Mouse (Mus musculus): Measurements from ENCODE around the gene Msrb3. TPM values are rescaled to one million over a fixed set of nuclear protein-coding genes. Genes with fewer than 3 reads are reported as not detected.

Msrb3 gene
- total RNA-seq, 2 experiments from 2014 or later: 4.6 to 5.9 TPM

- no peak for DNase-seq (ENCODE audit: low spot score in 2 of 2)
These were observed 29.6 kb downstream of the Msrb3 start for GRCm38 (mm10) chr10:120869241-120869775.

DNA sequence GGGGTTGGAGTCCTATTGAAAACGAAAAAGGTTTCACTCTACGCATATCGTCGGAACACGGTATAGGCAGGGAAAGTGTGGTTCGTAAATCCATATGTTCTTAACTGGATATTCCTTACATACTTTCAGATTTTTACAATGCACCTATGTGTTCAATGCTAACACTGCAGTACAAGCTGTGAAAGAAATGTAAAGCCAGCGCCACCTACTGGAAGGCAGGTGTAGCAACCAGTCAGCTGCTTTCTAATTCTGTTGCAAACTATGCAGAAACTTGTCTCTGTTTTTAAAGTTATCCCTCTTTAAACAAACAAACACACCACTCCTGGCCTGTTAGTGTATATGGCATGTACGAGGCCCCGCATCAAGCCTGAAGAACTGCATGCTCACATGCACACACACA is 34.5 kb downstream of the Msrb3 start:
- DNase-seq (ENCODE audit: low spot score in 2 of 2): peak; percentile 57 to 80

- no peak for DNase-seq (ENCODE audit: low spot score in 2 of 2)
These were observed 37.2 kb downstream of the Msrb3 start for GRCm38 (mm10) chr10:120861674-120862073.

- no peak for DNase-seq (ENCODE audit: low spot score in 2 of 2)
These were observed 37.7 kb downstream of the Msrb3 start for GRCm38 (mm10) chr10:120861194-120861593.

DNA sequence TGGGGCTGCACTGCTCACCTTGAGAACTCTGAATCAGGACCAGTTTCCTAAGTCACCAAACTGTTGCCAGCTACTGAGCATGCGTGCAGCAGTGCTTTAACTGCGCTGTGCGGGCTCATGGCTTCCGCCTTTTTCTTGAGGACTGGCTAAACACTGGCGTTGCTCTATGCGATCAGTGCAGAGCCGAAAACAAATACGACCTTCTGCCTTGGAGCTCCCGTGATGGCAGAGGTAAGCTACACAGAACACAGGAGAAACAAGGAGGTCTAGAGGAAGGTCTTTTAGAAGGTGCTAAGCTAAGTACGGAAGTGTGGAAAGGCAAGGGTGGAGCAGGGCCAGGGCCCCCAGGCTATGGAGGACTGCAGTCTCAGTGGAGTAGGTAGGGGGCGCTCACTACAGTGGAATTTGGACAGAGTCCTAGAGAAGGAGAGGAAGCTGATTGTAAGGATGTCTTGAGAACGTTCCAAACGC is 41.3 kb downstream of the Msrb3 start:
- no peak for DNase-seq (ENCODE audit: low spot score in 2 of 2)

DNA sequence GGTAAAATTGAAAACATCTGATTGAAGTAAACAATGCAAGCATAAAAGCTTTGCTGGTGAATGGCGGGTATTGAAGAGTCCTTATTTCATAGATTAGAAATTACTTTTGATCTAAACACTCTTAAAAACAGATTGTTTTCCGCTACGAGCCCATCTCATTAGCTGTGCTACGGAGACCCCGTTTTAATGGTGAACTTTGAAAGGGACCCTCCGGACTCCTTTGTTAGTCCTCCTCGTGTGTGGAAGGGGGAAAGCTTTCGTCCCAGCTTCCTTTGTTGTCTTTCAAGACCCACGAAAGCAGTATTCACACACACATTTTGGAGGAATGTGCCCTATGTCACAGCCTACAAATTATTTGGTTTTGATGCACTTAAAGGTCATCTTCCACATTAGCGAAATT is 44.6 kb downstream of the Msrb3 start:
- DNase-seq (ENCODE audit: low spot score in 2 of 2): no peak

DNA sequence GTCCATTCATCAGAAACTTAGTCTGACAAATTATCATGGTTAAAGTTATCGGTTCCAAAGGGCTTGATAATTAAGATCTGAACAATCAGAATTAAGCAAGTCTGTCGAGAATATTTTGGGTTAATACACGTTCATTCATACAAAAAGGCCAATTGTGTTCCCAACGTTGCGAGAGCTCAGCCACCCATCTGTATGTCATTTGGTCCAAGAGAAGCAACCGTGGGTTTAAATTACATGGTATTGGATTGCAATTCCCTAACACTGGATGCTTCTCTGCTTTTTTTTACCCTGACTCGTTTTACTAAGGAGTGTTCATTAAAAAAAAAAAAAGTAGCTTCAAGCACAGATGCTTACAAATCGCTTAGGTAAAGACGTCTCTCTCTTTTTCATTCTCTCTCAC is 45.1 kb downstream of the Msrb3 start:
- DNase-seq (ENCODE audit: low spot score in 2 of 2): no peak

GRCm38 (mm10) chr10:120851196-120851781 is 47.6 kb downstream of the Msrb3 start:
- DNase-seq (ENCODE audit: low spot score in 2 of 2): no peak

- no peak for DNase-seq (ENCODE audit: low spot score in 2 of 2)
These were observed 48.3 kb downstream of the Msrb3 start for GRCm38 (mm10) chr10:120850391-120851195.

DNA sequence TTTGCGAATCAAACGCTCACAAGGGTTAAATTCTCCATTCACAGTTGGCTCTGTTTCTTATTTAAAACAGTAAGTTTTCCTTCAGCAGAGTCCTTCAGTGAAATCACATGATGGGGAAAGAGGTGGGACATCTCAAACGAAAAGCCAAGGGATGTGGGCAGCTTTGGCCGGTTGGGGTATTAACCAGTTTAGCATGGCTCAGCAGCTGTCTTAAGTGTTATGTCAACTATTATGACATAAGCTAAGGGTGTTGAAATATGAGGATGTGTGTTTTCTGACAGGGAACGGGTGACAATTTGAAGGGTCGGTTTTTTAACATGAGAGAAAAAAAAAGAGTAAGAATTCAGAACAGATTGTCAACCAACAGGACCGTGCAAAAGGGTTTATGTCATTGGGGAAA is 50.2 kb downstream of the Msrb3 start:
- no peak for DNase-seq (ENCODE audit: low spot score in 2 of 2)

DNA sequence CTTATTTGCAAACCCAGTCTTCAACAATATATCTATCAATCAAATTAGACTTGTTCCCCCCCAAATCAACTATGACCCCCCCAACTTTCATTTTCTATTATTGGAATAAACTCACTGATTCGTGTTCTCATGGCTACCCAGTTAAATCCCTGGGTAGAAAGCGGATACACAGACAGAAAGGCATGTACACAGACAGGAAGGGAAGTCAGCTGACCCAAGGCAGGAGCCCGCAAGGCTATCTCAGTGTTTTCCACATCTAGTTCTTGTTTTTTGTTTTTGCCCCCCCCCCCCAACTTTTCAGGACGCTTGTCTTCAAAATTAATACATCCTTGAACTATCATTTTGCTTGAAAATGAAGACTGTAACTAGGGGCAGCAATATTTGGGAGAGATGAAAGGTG is 51.1 kb downstream of the Msrb3 start:
- no peak for DNase-seq (ENCODE audit: low spot score in 2 of 2)

- no peak for DNase-seq (ENCODE audit: low spot score in 2 of 2)
These were observed 58.9 kb downstream of the Msrb3 start for GRCm38 (mm10) chr10:120839966-120840365.

DNA sequence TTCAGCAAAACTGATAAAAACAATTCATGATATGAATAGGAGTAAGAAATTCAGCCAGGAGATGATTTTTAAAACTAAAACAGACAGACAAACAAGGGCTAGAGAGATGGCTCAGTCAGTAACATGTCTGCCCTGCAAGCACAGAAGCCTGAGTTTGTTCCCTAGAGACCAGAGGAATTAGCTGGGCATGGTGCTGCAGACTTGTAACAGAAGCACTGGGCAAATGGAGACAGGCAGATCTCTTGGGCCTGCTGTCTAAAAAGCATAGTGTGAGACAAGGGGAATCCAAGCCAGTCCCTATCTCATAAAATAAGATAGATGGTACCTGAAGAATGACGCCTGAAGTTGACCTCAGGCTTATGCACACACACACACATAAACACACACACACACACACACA is 64.4 kb downstream of the Msrb3 start:
- DNase-seq (ENCODE audit: low spot score in 2 of 2): no peak

- DNase-seq (ENCODE audit: low spot score in 2 of 2): peak in 1 of 2 experiments; percentile 13
These were observed 65.1 kb downstream of the Msrb3 start for GRCm38 (mm10) chr10:120833836-120834235.

DNA sequence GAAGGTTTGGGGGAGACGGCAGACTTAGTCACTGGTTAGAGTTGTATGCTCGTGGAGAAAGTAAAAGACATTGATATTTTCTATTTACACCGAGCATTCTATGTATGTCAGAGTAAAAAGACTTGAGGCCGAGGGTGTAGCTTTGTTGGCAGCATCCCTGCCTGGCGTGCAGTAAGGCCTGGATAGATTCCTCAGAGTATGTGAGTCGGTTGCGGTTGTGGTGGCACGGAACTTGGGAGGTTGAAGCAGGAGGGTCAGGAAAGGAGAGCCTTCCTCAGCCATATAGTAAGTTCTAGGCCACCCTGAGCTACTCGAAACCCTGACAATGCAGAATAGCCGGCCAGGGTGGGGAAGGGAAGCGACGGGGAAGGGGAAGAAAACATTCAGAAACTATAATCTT is 71.1 kb downstream of the Msrb3 start:
- DNase-seq (ENCODE audit: low spot score in 2 of 2): no peak

DNA sequence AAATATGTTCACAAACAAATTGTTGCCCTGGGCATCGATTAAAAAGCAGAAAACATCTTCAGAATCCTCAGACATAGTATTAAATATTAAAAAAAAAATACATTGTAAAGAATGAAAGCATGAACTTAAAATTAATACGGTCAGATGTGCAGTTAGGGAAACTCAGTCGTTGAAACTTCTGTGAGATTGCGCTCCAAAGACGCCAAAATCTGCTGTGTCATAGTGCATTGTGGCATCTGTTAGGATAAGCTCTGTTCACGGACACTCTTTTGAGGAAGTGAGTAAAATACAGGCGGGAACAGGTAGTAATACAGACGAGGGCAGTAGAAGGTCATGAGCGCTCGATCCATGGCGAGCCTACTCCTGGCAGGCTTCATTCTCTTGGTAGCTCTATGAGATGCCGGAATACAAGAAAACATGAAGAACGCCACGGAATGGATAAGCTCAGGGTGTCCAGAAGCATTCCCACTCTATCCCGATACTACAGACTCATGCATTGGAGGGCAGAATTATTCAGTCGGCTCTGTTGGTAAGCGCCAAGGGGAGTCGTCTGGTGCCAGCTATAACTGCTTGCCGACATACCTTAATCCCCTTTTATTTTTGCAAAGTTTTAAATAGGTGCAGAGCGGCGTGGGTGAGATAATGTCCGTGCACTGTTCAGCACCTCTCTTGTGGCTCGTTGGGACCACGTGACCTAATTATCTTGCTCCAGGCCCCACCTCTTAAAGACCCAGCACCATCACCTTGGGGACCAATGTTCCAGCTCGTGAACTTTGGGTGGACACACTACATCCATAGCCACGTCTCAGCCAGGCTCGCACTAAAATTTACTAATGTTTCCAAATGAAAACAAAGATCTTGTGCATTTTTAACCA is 71.9 kb downstream of the Msrb3 start:
- DNase-seq (ENCODE audit: low spot score in 2 of 2): no peak

- DNase-seq (ENCODE audit: low spot score in 2 of 2): no peak
These were observed 72.5 kb downstream of the Msrb3 start for GRCm38 (mm10) chr10:120826381-120826780.

GRCm38 (mm10) chr10:120825594-120825993 is 73.3 kb downstream of the Msrb3 start:
- DNase-seq (ENCODE audit: low spot score in 2 of 2): no peak

- DNase-seq (ENCODE audit: low spot score in 2 of 2): no peak
These were observed 77.2 kb downstream of the Msrb3 start for GRCm38 (mm10) chr10:120821491-120822358.

DNA sequence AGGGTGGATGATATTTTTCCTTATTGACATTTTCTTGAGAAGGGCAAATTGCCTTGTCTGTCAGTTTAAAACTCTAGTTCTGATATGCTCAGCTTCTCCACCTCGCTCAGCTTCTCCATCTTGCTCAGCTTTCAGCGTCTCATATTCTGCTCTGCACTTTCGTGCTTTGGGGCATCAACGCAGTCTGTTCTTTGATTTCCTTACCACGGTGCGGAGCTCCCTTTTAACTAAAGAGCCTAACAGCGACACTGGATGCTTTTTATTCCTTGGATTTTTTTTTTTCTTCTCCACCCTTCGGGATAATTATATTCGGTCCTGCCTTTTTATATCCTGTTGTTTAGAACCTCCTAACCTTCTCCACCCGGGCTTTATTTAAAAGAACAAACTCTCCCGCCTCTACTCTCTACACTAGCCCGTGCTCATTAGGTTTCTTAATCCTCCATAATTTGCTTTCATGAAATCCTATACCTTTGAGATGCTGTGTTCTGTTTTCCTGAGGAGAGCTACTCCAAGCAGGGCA is 78.1 kb downstream of the Msrb3 start:
- DNase-seq (ENCODE audit: low spot score in 2 of 2): no peak

Measured in layer of hippocampus, postnatal 14 days (tissue).